Mouse (Mus musculus) spleen, adult 10 weeks (tissue): ENCODE measurements around the gene Olfr1036. TPM values are rescaled to one million over a fixed set of nuclear protein-coding genes. Genes with fewer than 3 reads are reported as not detected.

Experiments
- polyA plus RNA-seq: library from polyadenylated mRNA; stranded (reverse); fragments of 350-450 nt; fragmentation: Illumina TruSeq; extraction: RNeasy Lipid Tissue Mini Kit (QIAGEN cat#74804); gene quantifications from one replicate; pipeline ENCODE4 v1.2.3, GENCODE M21; 2015; ENCODE audit warnings: low replicate concordance; ENCODE audit not compliant: insufficient read depth

The Olfr1036 gene
- polyA plus RNA-seq = not detected

DNA sequence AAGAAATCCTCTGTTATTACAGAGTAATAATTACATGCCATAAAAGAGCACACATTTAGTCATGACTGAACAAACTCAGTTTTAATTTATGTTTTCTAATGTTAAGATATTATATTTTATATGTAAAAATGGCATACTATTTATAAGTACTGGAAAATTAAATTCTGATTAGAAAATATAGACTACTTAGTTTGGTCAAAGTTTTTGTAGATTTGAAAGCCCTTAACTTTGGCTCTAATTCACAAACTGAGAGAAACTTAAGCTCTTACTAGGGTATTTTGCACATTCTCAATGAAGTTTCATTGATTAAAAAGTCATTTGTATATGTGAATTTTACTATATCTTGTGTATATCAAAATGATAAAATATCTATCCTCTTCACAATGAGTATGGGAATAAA is at the start of gene Olfr1036:
TSS of gene Olfr1036 (plus strand) at position 301 of the 400 bp plus-strand sequence.

DNA sequence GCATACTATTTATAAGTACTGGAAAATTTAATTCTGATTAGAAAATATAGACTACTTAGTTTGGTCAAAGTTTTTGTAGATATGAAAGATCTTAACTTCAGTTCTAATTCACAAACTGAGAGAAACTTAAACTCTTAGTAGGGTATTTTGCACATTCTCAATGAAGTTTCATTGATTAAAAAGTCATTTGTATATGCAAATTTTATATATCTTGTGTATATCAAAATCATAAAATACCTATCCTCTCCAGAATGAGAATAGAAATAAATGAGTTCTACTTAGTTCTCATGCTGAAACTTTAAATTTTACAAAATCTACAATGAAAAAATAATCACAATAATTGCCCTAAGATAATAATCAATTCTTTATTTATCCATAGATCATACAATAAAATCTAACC is 28.2 kb upstream of the Olfr1036 start, which contains the start of gene Olfr1034:
TSS of gene Olfr1034 (plus strand) at position 301 of the 400 bp plus-strand sequence.

GRCm38 (mm10) chr2:86087285-86087684 is 13.5 kb downstream of the Olfr1036 start, which contains the start of gene Olfr1037:
TSS of gene Olfr1037 (minus strand) at chr2:86087385.

Other genes starting within 250 kb of the Olfr1036 start
- not detected for gene Olfr1019, start 228.5 kb upstream of the Olfr1036 start, polyA plus RNA-seq
- not detected for gene Olfr1020, start 227.0 kb upstream of the Olfr1036 start, polyA plus RNA-seq
- gene Olfr1022, start 205.4 kb upstream of the Olfr1036 start, polyA plus RNA-seq = not detected
- gene Olfr1023, start 188.4 kb upstream of the Olfr1036 start, polyA plus RNA-seq = not detected
- gene Olfr1024, start 168.9 kb upstream of the Olfr1036 start, polyA plus RNA-seq = not detected
- not detected for gene Olfr1025-ps1, start 158.8 kb upstream of the Olfr1036 start, polyA plus RNA-seq
- gene Olfr1026, start 152.4 kb upstream of the Olfr1036 start, polyA plus RNA-seq = not detected
- not detected for gene Olfr1028, start 123.6 kb upstream of the Olfr1036 start, polyA plus RNA-seq
- not detected for gene Olfr1029, start 100.1 kb upstream of the Olfr1036 start, polyA plus RNA-seq
- not detected for gene Olfr1030, start 94.7 kb upstream of the Olfr1036 start, polyA plus RNA-seq
- not detected for gene Olfr1031, start 83.7 kb upstream of the Olfr1036 start, polyA plus RNA-seq
- not detected for gene Olfr1032, start 68.5 kb upstream of the Olfr1036 start, polyA plus RNA-seq
- 3.5 TPM for gene Olfr1033, start 53.4 kb upstream of the Olfr1036 start, polyA plus RNA-seq
- 0.54 TPM for gene Olfr1034, start 28.1 kb upstream of the Olfr1036 start, polyA plus RNA-seq
- gene Olfr1037, start 13.4 kb downstream of the Olfr1036 start, polyA plus RNA-seq = not detected
- gene Olfr1039, start 61.9 kb downstream of the Olfr1036 start, polyA plus RNA-seq = not detected
- not detected for gene Olfr1040, start 72.7 kb downstream of the Olfr1036 start, polyA plus RNA-seq
- not detected for gene Olfr1042, start 87.8 kb downstream of the Olfr1036 start, polyA plus RNA-seq
- not detected for gene Olfr1043, start 93.5 kb downstream of the Olfr1036 start, polyA plus RNA-seq
- not detected for gene Olfr1044, start 103.8 kb downstream of the Olfr1036 start, polyA plus RNA-seq
- not detected for gene Olfr52, start 111.7 kb downstream of the Olfr1036 start, polyA plus RNA-seq
- gene Olfr1045, start 129.0 kb downstream of the Olfr1036 start, polyA plus RNA-seq = not detected
- gene Olfr1046, start 145.3 kb downstream of the Olfr1036 start, polyA plus RNA-seq = not detected
- gene Olfr1047, start 157.4 kb downstream of the Olfr1036 start, polyA plus RNA-seq = not detected
- gene Olfr1048, start 166.3 kb downstream of the Olfr1036 start, polyA plus RNA-seq = not detected
- not detected for gene Olfr1049, start 184.3 kb downstream of the Olfr1036 start, polyA plus RNA-seq
- gene Olfr1051, start 205.1 kb downstream of the Olfr1036 start, polyA plus RNA-seq = not detected
- not detected for gene Olfr1052, start 218.5 kb downstream of the Olfr1036 start, polyA plus RNA-seq
- gene Olfr1053, start 241.3 kb downstream of the Olfr1036 start, polyA plus RNA-seq = not detected